Mouse (Mus musculus): ENCODE data around the gene Bcl7b.

DNA sequence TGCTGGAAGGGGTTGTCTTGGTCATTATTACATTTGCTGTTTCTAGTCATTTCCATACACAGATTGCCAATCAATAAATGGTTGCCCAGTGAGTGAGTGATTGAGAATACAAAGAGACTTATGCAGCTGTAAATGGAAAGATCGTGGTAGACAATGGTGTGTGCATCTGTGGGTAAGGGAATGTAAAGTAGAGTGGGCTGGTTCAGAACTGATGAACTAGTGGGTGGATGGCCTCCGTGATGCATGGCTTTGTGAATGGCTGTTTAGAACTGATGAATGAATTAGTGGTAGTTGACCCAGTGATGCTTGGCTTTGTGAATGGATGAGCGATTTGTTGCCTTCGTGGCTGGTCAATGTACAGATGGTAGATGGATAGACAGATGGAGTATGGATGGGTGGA, 38.3 kb upstream of the Bcl7b start:
- TF ChIP-seq CTCF (IDR thresholded peaks at IDR 0.05) = no peak
- no peak for TF ChIP-seq POLR2A (IDR thresholded peaks at IDR 0.05; ENCODE audit: insufficient read depth, low read depth, low read length)

Measured in heart, adult 2 months (tissue).